Mouse (Mus musculus) MEL (cell line): ENCODE results near the gene Inpp5k. TPM values are rescaled to one million over a fixed set of nuclear protein-coding genes. Genes with fewer than 3 reads are reported as not detected.

Source experiments
- DNase-seq: peaks from one replicate; pipeline ENCODE4 v3.0.0; 2011; ENCODE audit warnings: low read depth, low spot score
- H3K27ac ChIP-seq: 2 replicates; pipeline ENCODE4 v1.5.1; 2012; ENCODE audit warnings: low read depth, mild to moderate bottlenecking, control low read depth, low read length, moderate library complexity; ENCODE audit not compliant: control insufficient read depth
- H3K27me3 ChIP-seq, 2 experiments: fragments of 150-350 bp in 1 of 2; sonication (generic) in 1 of 2; 2 replicates each; pipeline ENCODE4 v1.6.1; 2012; ENCODE audit warnings: low read length in 2 of 2, mild to moderate bottlenecking in 2 of 2, improper control_type of control experiment in 1 of 2, moderate library complexity in 1 of 2; ENCODE audit not compliant: insufficient read depth in 2 of 2, control insufficient read depth in 1 of 2
- H3K36me3 ChIP-seq, 2 experiments: 2 replicates each; pipeline ENCODE4 v1.6.1; 2012 to 2014; ENCODE audit warnings: low read length in 2 of 2, improper control_type of control experiment in 1 of 2, inconsistent platforms in 1 of 2, mild to moderate bottlenecking in 1 of 2; ENCODE audit not compliant: insufficient read depth in 2 of 2, control insufficient read depth in 1 of 2
- H3K4me1 ChIP-seq, 2 experiments: fragments of 150-350 bp in 1 of 2; sonication (generic) in 1 of 2; 2 replicates each; pipeline ENCODE4 v1.6.1; 2012; ENCODE audit warnings: low read length in 2 of 2, improper control_type of control experiment in 1 of 2, mild to moderate bottlenecking in 1 of 2; ENCODE audit not compliant: insufficient read depth in 2 of 2, control insufficient read depth in 1 of 2
- H3K4me3 ChIP-seq, 2 experiments: fragments of 150-350 bp in 1 of 2; sonication (generic) in 1 of 2; 2 replicates each; pipeline ENCODE4 v1.5.1; 2012; ENCODE audit warnings: low read depth in 2 of 2, low read length in 2 of 2, mild to moderate bottlenecking in 2 of 2, moderate library complexity in 2 of 2, control low read depth in 1 of 2, improper control_type of control experiment in 1 of 2; ENCODE audit not compliant: control insufficient read depth in 1 of 2, insufficient read depth in 1 of 2
- H3K79me2 ChIP-seq: 2 replicates; pipeline ENCODE4 v1.6.1; 2012; ENCODE audit warnings: mild to moderate bottlenecking, low read length, moderate library complexity; ENCODE audit not compliant: control insufficient read depth, poor library complexity, insufficient read depth
- H3K9ac ChIP-seq: 2 replicates; pipeline ENCODE4 v1.6.1; 2012; ENCODE audit warnings: low read depth, mild to moderate bottlenecking, control low read depth, low read length, moderate library complexity; ENCODE audit not compliant: control insufficient read depth, poor library complexity, severe bottlenecking
- H3K9me3 ChIP-seq: fragments of 150-350 bp; sonication (generic); replicated peaks from 2 replicates; pipeline ENCODE4 v1.6.1; 2012; ENCODE audit warnings: mild to moderate bottlenecking, low read length, improper control_type of control experiment, moderate library complexity; ENCODE audit not compliant: insufficient read depth
- BHLHE40 ChIP-seq: IDR thresholded peaks from 2 replicates; pipeline ENCODE4 v1.6.1; 2012; ENCODE audit warnings: low read depth, mild to moderate bottlenecking, inconsistent platforms, low read length, improper control_type of control experiment, borderline replicate concordance
- CHD1 ChIP-seq: IDR thresholded peaks from 2 replicates; pipeline ENCODE4 v1.6.1; 2012; ENCODE audit warnings: low read depth, mild to moderate bottlenecking, inconsistent platforms, low read length, improper control_type of control experiment
- CHD2 ChIP-seq: IDR thresholded peaks from 2 replicates; pipeline ENCODE4 v1.6.1; 2011; ENCODE audit warnings: low read length, improper control_type of control experiment
- E2F4 ChIP-seq: IDR thresholded peaks from 2 replicates; pipeline ENCODE4 v1.6.1; 2011; ENCODE audit warnings: low read depth, low read length, improper control_type of control experiment, borderline replicate concordance
- ELF1 ChIP-seq: IDR thresholded peaks from 2 replicates; pipeline ENCODE4 v1.6.1; 2014; ENCODE audit warnings: low read depth, mild to moderate bottlenecking, inconsistent platforms, low read length, improper control_type of control experiment, moderate library complexity
- EP300 ChIP-seq, 2 experiments: IDR thresholded peaks; 2 replicates each; pipeline ENCODE4 v1.6.1; 2011; ENCODE audit warnings: improper control_type of control experiment in 2 of 2, low read length in 2 of 2, low read depth in 1 of 2, mild to moderate bottlenecking in 1 of 2
- ETS1 ChIP-seq: IDR thresholded peaks from 2 replicates; pipeline ENCODE4 v1.6.1; 2012; ENCODE audit warnings: low read depth, mild to moderate bottlenecking, inconsistent platforms, low read length, improper control_type of control experiment, moderate library complexity
- GABPA ChIP-seq: IDR thresholded peaks from 2 replicates; pipeline ENCODE4 v1.6.1; 2012; ENCODE audit warnings: low read depth, mild to moderate bottlenecking, inconsistent platforms, low read length, improper control_type of control experiment, moderate library complexity
- GATA1 ChIP-seq: IDR thresholded peaks from 2 replicates; pipeline ENCODE4 v1.6.1; 2011; ENCODE audit warnings: low read depth, low read length, improper control_type of control experiment
- HCFC1 ChIP-seq: IDR thresholded peaks from 2 replicates; pipeline ENCODE4 v1.6.1; 2012; ENCODE audit warnings: low read depth, mild to moderate bottlenecking, inconsistent platforms, low read length, improper control_type of control experiment, moderate library complexity
- JUND ChIP-seq: IDR thresholded peaks from 2 replicates; pipeline ENCODE4 v1.6.1; 2011; ENCODE audit warnings: low read depth, mild to moderate bottlenecking, improper control_type of control experiment, low read length
- KAT2A ChIP-seq: conservative IDR thresholded peaks from 2 replicates; pipeline ENCODE4 v1.6.1; 2012; ENCODE audit warnings: low read depth, low read length, improper control_type of control experiment, inconsistent platforms
- MAFK ChIP-seq: IDR thresholded peaks from 2 replicates; pipeline ENCODE4 v1.6.1; 2011; ENCODE audit warnings: low read depth, mild to moderate bottlenecking, low read length, improper control_type of control experiment, borderline replicate concordance
- MAZ ChIP-seq: IDR thresholded peaks from 2 replicates; pipeline ENCODE4 v1.6.1; 2012; ENCODE audit warnings: low read depth, mild to moderate bottlenecking, inconsistent platforms, low read length, improper control_type of control experiment
- MXI1 ChIP-seq: IDR thresholded peaks from 2 replicates; pipeline ENCODE4 v1.6.1; 2011; ENCODE audit warnings: mild to moderate bottlenecking, low read depth, low read length, improper control_type of control experiment
- MYB ChIP-seq: IDR thresholded peaks from 2 replicates; pipeline ENCODE4 v1.6.1; 2011; ENCODE audit warnings: mild to moderate bottlenecking, low read depth, low read length, improper control_type of control experiment
- MYC ChIP-seq: IDR thresholded peaks from 2 replicates; pipeline ENCODE4 v1.6.1; 2011; ENCODE audit warnings: low read depth, mild to moderate bottlenecking, low read length, improper control_type of control experiment, moderate library complexity
- NELFE ChIP-seq: IDR thresholded peaks from 2 replicates; pipeline ENCODE4 v1.6.1; 2011; ENCODE audit warnings: low read depth, low read length, improper control_type of control experiment
- POLR2A ChIP-seq, 2 experiments: IDR thresholded peaks; 2 replicates each; pipeline ENCODE4 v1.6.1; 2011 to 2012; ENCODE audit warnings: low read length in 2 of 2, mild to moderate bottlenecking in 2 of 2, control low read depth in 1 of 2, improper control_type of control experiment in 1 of 2, low read depth in 1 of 2, moderate library complexity in 1 of 2; ENCODE audit not compliant: control insufficient read depth in 1 of 2, insufficient read depth in 1 of 2, poor library complexity in 1 of 2
- POLR2AphosphoS2 ChIP-seq: IDR thresholded peaks from 2 replicates; pipeline ENCODE4 v1.6.1; 2011; ENCODE audit warnings: low read length, improper control_type of control experiment
- POLR2AphosphoS5 ChIP-seq: IDR thresholded peaks from 2 replicates; pipeline ENCODE4 v1.6.1; 2012; ENCODE audit warnings: low read depth, borderline replicate concordance, mild to moderate bottlenecking, inconsistent platforms, low read length, moderate library complexity, mixed read lengths
- RAD21 ChIP-seq: IDR thresholded peaks from 2 replicates; pipeline ENCODE4 v1.6.1; 2011; ENCODE audit warnings: mild to moderate bottlenecking, low read depth, low read length, improper control_type of control experiment
- RCOR1 ChIP-seq: IDR thresholded peaks from 2 replicates; pipeline ENCODE4 v1.6.1; 2012; ENCODE audit warnings: low read depth, mild to moderate bottlenecking, inconsistent platforms, low read length, improper control_type of control experiment
- SIN3A ChIP-seq: IDR thresholded peaks from 2 replicates; pipeline ENCODE4 v1.6.1; 2012; ENCODE audit warnings: low read length, improper control_type of control experiment, inconsistent platforms
- TAL1 ChIP-seq: IDR thresholded peaks from 2 replicates; pipeline ENCODE4 v1.6.1; 2012; ENCODE audit warnings: mild to moderate bottlenecking, inconsistent platforms, low read length, moderate library complexity, mixed read lengths
- TBP ChIP-seq: IDR thresholded peaks from 2 replicates; pipeline ENCODE4 v1.8.0; 2011; ENCODE audit warnings: low read depth, low read length, improper control_type of control experiment
- USF1 ChIP-seq: IDR thresholded peaks from 2 replicates; pipeline ENCODE4 v1.6.1; 2014; ENCODE audit warnings: low read depth, mild to moderate bottlenecking, inconsistent platforms, low read length, improper control_type of control experiment, moderate library complexity
- ZC3H11A ChIP-seq: IDR thresholded peaks from 2 replicates; pipeline ENCODE4 v1.6.1; 2012; ENCODE audit warnings: low read depth, mild to moderate bottlenecking, inconsistent platforms, low read length, improper control_type of control experiment
- ZKSCAN1 ChIP-seq: IDR thresholded peaks from 2 replicates; pipeline ENCODE4 v1.6.1; 2012; ENCODE audit warnings: low read depth, mild to moderate bottlenecking, inconsistent platforms, low read length, improper control_type of control experiment, moderate library complexity
- ZMIZ1 ChIP-seq: IDR thresholded peaks from 2 replicates; pipeline ENCODE4 v1.6.1; 2012; ENCODE audit warnings: low read depth, mild to moderate bottlenecking, inconsistent platforms, low read length, improper control_type of control experiment, moderate library complexity
- ZNF384 ChIP-seq: IDR thresholded peaks from 2 replicates; pipeline ENCODE4 v1.6.1; 2012; ENCODE audit warnings: low read depth, mild to moderate bottlenecking, inconsistent platforms, low read length, improper control_type of control experiment
- polyA plus RNA-seq, 2 experiments: library from polyadenylated mRNA; stranded (reverse) in 1 of 2; unstranded in 1 of 2; fragments of >175 nt in 1 of 2; fragments of >200 nt in 1 of 2; gene quantifications; 2 replicates each; pipeline versions ENCODE4 v1.2.1 to v1.2.4; 2012; ENCODE audit warnings: low replicate concordance in 2 of 2, low read depth in 1 of 2; ENCODE audit not compliant: insufficient read length in 2 of 2, insufficient read depth in 1 of 2, missing spikeins in 1 of 2
- total RNA-seq: library from RNA; depleted of rRNA; stranded (reverse); fragments of 300-350 nt; gene quantifications from 2 replicates; pipeline ENCODE4 v1.2.3, GENCODE M21; 2012

Gene Inpp5k
- total and polyA plus RNA-seq, 3 experiments, result 15.2 to 28.7 TPM; not detected in 1

GRCm38 (mm10) chr11:75587493-75588284 lies 43.1 kb upstream of the Inpp5k start, which contains the start of gene Pitpna (continued):
- no peak for TF ChIP-seq RAD21
- TF ChIP-seq ZNF384, result peak; percentile 60
- no peak for TF ChIP-seq ZKSCAN1
- no peak for TF ChIP-seq E2F4
- TF ChIP-seq POLR2AphosphoS5, result no peak
- peak; percentile 85 for TF ChIP-seq POLR2AphosphoS2
- TF ChIP-seq ELF1, result peak; percentile 63
- TF ChIP-seq GABPA, result no peak
- no peak for TF ChIP-seq MYB
- no peak for TF ChIP-seq EP300 (IDR thresholded peaks at IDR 0.05; ENCODE audit: low read depth in 1 of 2, low read length in 2 of 2)
- TF ChIP-seq SIN3A, result peak; percentile 90
- peak; percentile 91 for TF ChIP-seq MXI1
- TF ChIP-seq TBP, result peak; percentile 66; the same call in 1 of the 2 replicates
- TF ChIP-seq TAL1, result no peak
- no peak for TF ChIP-seq JUND
- no peak for TF ChIP-seq USF1
- peak; percentile 74 for TF ChIP-seq HCFC1
- TF ChIP-seq CHD2, result no peak
- TF ChIP-seq ZC3H11A, result no peak

- Histone ChIP-seq H3K9ac (peak overlapping the region; percentile 80), H3K27ac (peak overlapping the region; percentile 46), H3K27me3 (no peaks in the 10 kb centered on the region), H3K9me3 (no peaks in the 10 kb centered on the region), H3K79me2 (peaks cover 31% of the 10 kb centered on the region), H3K36me3 (peaks cover 5 to 20% of the 10 kb centered on the region in 2 experiments; a peak in 3 of 4 replicates), H3K4me3 (peak overlapping the region; percentile 60 to 95), H3K4me1 (peaks cover 2 to 31% of the 10 kb centered on the region in 2 experiments)
- DNase-seq, result peak; percentile 73
- TF ChIP-seq MAZ (peak; percentile 80; the same call in 1 of the 2 replicates), E2F4 (no peak), HCFC1 (peak; percentile 26; the same call in 1 of the 2 replicates), BHLHE40 (no peak), ETS1 (no peak; the same call in none of the 2 replicates), EP300 (IDR thresholded peaks at IDR 0.05; ENCODE audit: low read depth in 1 of 2, low read length in 2 of 2) (peak in 1 of 2 experiments; percentile 18; a peak in 1 of 4 replicates), RCOR1 (0 out of 2 replicates have a peak, but pooled peaks have one; percentile 25), ZMIZ1 (peak; percentile 28; the same call in 1 of the 2 replicates), SIN3A (peak; percentile 44), MAFK (no peak), POLR2AphosphoS5 (no peak), MYC (0 out of 2 replicates have a peak, but pooled peaks have one; percentile 29), NELFE (peak; percentile 19; the same call in 1 of the 2 replicates), GATA1 (peak; percentile 75), TAL1 (no peak), TBP (0 out of 2 replicates have a peak, but pooled peaks have one; percentile 36), ELF1 (no peak; the same call in 1 of the 2 replicates), ZC3H11A (no peak), RAD21 (no peak), POLR2A (IDR thresholded peaks at IDR 0.05; ENCODE audit: control insufficient read depth in 1 of 2, insufficient read depth in 1 of 2, low read depth in 1 of 2, low read length in 2 of 2, poor library complexity in 1 of 2) (no peak), MXI1 (peak; percentile 45), CHD1 (peak; percentile 96), KAT2A (no peak)
Observed at GRCm38 (mm10) chr11:75588285-75588941, 42.4 kb upstream of the Inpp5k start.
